Mouse (Mus musculus): ENCODE measurements at regions not wholly inside any gene's neighbourhood (a gene's known extent, or its start where the extent isn't known, plus 50 kb on each side); places are given as distances from the start of the nearest gene placed in this dataset.
A peak's percentile ranks its signal among the peaks of the same experiment; 100 is the strongest.

GRCm38 (mm10) chr6:51012086-51012830 lies 358.0 kb upstream of the Npvf start:
- Histone ChIP-seq H3K4me2 (ENCODE audit: low read depth) (no peak overlapping the region), H3K9ac (no peak overlapping the region), H3K27ac (ENCODE audit: low read depth, low read length) (no peak overlapping the region), H3K4me1 (ENCODE audit: insufficient read depth) (no peaks in the 10 kb centered on the region), H3K9me3 (ENCODE audit: low read length) (no peaks in the 10 kb centered on the region), H3K27me3 (ENCODE audit: insufficient read depth, low read length) (no peaks in the 10 kb centered on the region), H3K36me3 (ENCODE audit: insufficient read depth) (no peaks in the 10 kb centered on the region), H3K4me3 (ENCODE audit: low read depth, low read length) (no peak overlapping the region)
- DNase-seq (no peak), ATAC-seq (no peak)
- WGBS: 83% methylated on average over 15 of the region's 15 CpGs
- TF ChIP-seq CTCF (IDR thresholded peaks at IDR 0.05; ENCODE audit: low read depth): no peak

- H3K9me3 ChIP-seq (ENCODE audit: low read length): no peaks in the 10 kb centered on the region
- no peaks in the 10 kb centered on the region for H3K36me3 ChIP-seq (ENCODE audit: insufficient read depth)
- no peaks in the 10 kb centered on the region for H3K27me3 ChIP-seq (ENCODE audit: insufficient read depth, low read length)
- no peak for TF ChIP-seq CTCF (IDR thresholded peaks at IDR 0.05; ENCODE audit: low read depth)
- no peaks in the 10 kb centered on the region for H3K4me1 ChIP-seq (ENCODE audit: insufficient read depth)
- H3K27ac ChIP-seq (ENCODE audit: low read depth, low read length): 0 out of 2 replicates have a peak overlapping the region, but pooled peaks have one; percentile 16
- H3K9ac ChIP-seq: no peak overlapping the region
- ATAC-seq (peak; percentile 90), DNase-seq (peak; percentile 64)
- WGBS: 24% methylated on average over 2 of the region's 2 CpGs
- no peak overlapping the region for H3K4me2 ChIP-seq (ENCODE audit: low read depth)
- H3K4me3 ChIP-seq (ENCODE audit: low read depth, low read length): no peak overlapping the region
These were observed 361.5 kb upstream of the Npvf start for GRCm38 (mm10) chr6:51015735-51016134.

DNA sequence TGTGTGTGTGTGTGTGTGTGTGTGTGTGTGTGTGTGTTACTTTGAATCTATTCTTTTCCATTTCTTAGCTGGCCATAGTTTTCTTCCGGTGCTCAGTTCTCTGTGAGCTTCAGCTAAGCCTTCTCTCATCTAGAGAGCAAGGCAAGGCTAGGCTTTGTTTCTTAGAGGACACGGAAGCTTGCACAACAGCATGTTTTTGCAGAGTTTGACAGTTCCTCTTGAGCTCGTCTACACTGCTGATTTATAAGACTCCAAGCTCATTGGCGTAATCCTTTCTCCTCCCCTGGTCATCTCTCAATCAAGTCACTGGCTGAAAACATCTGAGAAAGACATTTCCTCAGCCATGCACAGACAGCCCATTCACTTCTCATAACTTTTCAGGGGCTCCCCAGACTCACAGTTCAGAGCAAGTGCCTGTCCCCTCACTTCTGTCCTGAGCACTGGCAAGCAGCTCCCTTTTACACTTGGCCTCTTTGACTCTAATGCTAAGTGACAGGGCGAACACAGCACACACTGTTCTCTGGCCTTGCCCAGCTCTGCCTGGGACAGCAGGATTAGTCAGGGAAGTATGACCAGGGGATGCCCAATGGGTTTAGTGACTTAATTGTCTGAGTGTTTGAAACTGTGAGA lies 362.3 kb upstream of the Npvf start:
- WGBS: 45% methylated on average over 5 of the region's 5 CpGs
- ATAC-seq (peak; percentile 65), DNase-seq (no peak)
- Histone ChIP-seq H3K9ac (no peak overlapping the region), H3K27ac (ENCODE audit: low read depth, low read length) (0 out of 2 replicates have a peak overlapping the region, but pooled peaks have one; percentile 16), H3K9me3 (ENCODE audit: low read length) (no peaks in the 10 kb centered on the region), H3K27me3 (ENCODE audit: insufficient read depth, low read length) (no peaks in the 10 kb centered on the region), H3K4me3 (ENCODE audit: low read depth, low read length) (no peak overlapping the region), H3K4me2 (ENCODE audit: low read depth) (no peak overlapping the region), H3K4me1 (ENCODE audit: insufficient read depth) (no peaks in the 10 kb centered on the region), H3K36me3 (ENCODE audit: insufficient read depth) (no peaks in the 10 kb centered on the region)
- no peak for TF ChIP-seq CTCF (IDR thresholded peaks at IDR 0.05; ENCODE audit: low read depth)

- Histone ChIP-seq H3K27me3 (ENCODE audit: insufficient read depth, low read length) (no peaks in the 10 kb centered on the region), H3K4me2 (ENCODE audit: low read depth) (no peak overlapping the region), H3K36me3 (ENCODE audit: insufficient read depth) (no peaks in the 10 kb centered on the region), H3K9me3 (ENCODE audit: low read length) (no peaks in the 10 kb centered on the region), H3K4me1 (ENCODE audit: insufficient read depth) (no peaks in the 10 kb centered on the region), H3K9ac (no peak overlapping the region), H3K27ac (ENCODE audit: low read depth, low read length) (no peak overlapping the region), H3K4me3 (ENCODE audit: low read depth, low read length) (no peak overlapping the region)
- DNase-seq (no peak), ATAC-seq (no peak)
- no peak for TF ChIP-seq CTCF (IDR thresholded peaks at IDR 0.05; ENCODE audit: low read depth)
- 90% methylated on average over 9 of the region's 9 CpGs for WGBS
These were observed 363.2 kb upstream of the Npvf start for GRCm38 (mm10) chr6:51017260-51017999.

- no peaks in the 10 kb centered on the region for H3K4me1 ChIP-seq (ENCODE audit: insufficient read depth)
- H3K9me3 ChIP-seq (ENCODE audit: low read length): no peaks in the 10 kb centered on the region
- no peak overlapping the region for H3K4me2 ChIP-seq (ENCODE audit: low read depth)
- WGBS: 75% methylated on average over 6 of the region's 6 CpGs
- ATAC-seq (no peak), DNase-seq (no peak)
- H3K4me3 ChIP-seq (ENCODE audit: low read depth, low read length): no peak overlapping the region
- no peak overlapping the region for H3K27ac ChIP-seq (ENCODE audit: low read depth, low read length)
- no peak overlapping the region for H3K9ac ChIP-seq
- no peaks in the 10 kb centered on the region for H3K27me3 ChIP-seq (ENCODE audit: insufficient read depth, low read length)
- H3K36me3 ChIP-seq (ENCODE audit: insufficient read depth): no peaks in the 10 kb centered on the region
- no peak for TF ChIP-seq CTCF (IDR thresholded peaks at IDR 0.05; ENCODE audit: low read depth)
These were observed 367.0 kb upstream of the Npvf start for GRCm38 (mm10) chr6:51021206-51021605.

DNA sequence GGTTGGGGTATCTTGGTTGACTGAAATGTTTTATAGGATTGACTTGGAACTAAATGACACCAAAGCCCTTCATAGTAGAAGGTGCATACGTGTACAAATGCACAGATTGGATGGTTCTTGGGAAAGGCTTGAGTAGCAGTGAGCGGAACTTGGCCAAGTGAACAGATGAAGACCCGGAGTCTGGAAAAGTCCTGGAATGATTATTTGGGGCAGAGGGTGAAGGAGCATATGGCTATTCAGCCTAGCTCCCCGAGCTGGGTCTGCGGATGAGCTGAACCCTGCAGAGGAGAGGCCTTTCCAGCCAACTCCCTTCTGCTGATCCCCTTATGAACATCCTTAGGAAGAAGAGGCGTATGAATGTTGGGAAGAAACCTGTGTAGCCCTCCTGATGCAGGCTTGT lies 369.1 kb upstream of the Npvf start:
- Histone ChIP-seq H3K9me3 (ENCODE audit: low read length) (no peaks in the 10 kb centered on the region), H3K4me1 (ENCODE audit: insufficient read depth) (no peaks in the 10 kb centered on the region)
- no peak for TF ChIP-seq CTCF (IDR thresholded peaks at IDR 0.05; ENCODE audit: low read depth)

GRCm38 (mm10) chr6:51024756-51025155 lies 370.5 kb upstream of the Npvf start:
- no peaks in the 10 kb centered on the region for H3K27me3 ChIP-seq (ENCODE audit: insufficient read depth, low read length)
- WGBS: 87% methylated on average over 3 of the region's 3 CpGs
- ATAC-seq (no peak), DNase-seq (no peak)
- H3K4me3 ChIP-seq (ENCODE audit: low read depth, low read length): no peak overlapping the region
- H3K27ac ChIP-seq (ENCODE audit: low read depth, low read length): no peak overlapping the region
- H3K9ac ChIP-seq: no peak overlapping the region
- no peak overlapping the region for H3K4me2 ChIP-seq (ENCODE audit: low read depth)
- no peaks in the 10 kb centered on the region for H3K9me3 ChIP-seq (ENCODE audit: low read length)
- TF ChIP-seq CTCF (IDR thresholded peaks at IDR 0.05; ENCODE audit: low read depth): no peak
- H3K36me3 ChIP-seq (ENCODE audit: insufficient read depth): no peaks in the 10 kb centered on the region
- H3K4me1 ChIP-seq (ENCODE audit: insufficient read depth): peaks cover under 1% of the 10 kb centered on the region; the same call in 1 of the 2 replicates

More for the DNA sequence above, 369.1 kb upstream of the Npvf start:
- no peak overlapping the region for H3K9ac ChIP-seq
- ATAC-seq (no peak), DNase-seq (no peak)
- H3K27ac ChIP-seq (ENCODE audit: low read depth, low read length): no peak overlapping the region
- no peak overlapping the region for H3K4me2 ChIP-seq (ENCODE audit: low read depth)
- H3K36me3 ChIP-seq (ENCODE audit: insufficient read depth): no peaks in the 10 kb centered on the region
- no peak overlapping the region for H3K4me3 ChIP-seq (ENCODE audit: low read depth, low read length)
- 80% methylated on average over 6 of the region's 6 CpGs for whole genome bisulfite sequencing
- no peaks in the 10 kb centered on the region for H3K27me3 ChIP-seq (ENCODE audit: insufficient read depth, low read length)

All from forebrain, postnatal 0 days (tissue).